ENCODE assay signal across 18 mouse cellular contexts in genomic region chr10:62544316-62544715, GRCm38 (mm10). TPM values are rescaled to one million over a fixed set of nuclear protein-coding genes. Genes with fewer than 3 reads are reported as not detected.
DNase-seq lines count a peak whose midpoint lies in the region; ATAC-seq lines count a peak whose summit lies in the region.
"Had no signal": no experiment of that assay in that cellular context is flagged by ENCODE, and none has a peak within 500 bp of the region (broad histone marks: within the 10 kb centered on the region; RNA-seq: fewer than 3 reads in every experiment).

No protein-coding gene starts in this region.

- no peak for ATAC-seq in liver, embryonic 12.5 days
- no peak for ATAC-seq in liver, embryonic 11.5 days (replicated peaks; ENCODE audit: low FRiP score)
- ATAC-seq: Patski had no signal

- H3K36me3 ChIP-seq in liver, embryonic 12.5 days, result no peaks in the 10 kb centered on the region
- H3K36me3 ChIP-seq in liver, embryonic 11.5 days (ENCODE audit: control insufficient read depth, insufficient read depth, low read length), result no peaks in the 10 kb centered on the region
- no peaks in the 10 kb centered on the region for H3K36me3 ChIP-seq in splenic B cell, adult 2 months (ENCODE audit: control insufficient read depth, insufficient read depth, low read length, poor library complexity, severe bottlenecking)
- H3K36me3 ChIP-seq: embryonic facial prominence, embryonic 15.5 days; neural tube, embryonic 15.5 days had no signal

- H3K27ac ChIP-seq in liver, embryonic 12.5 days, result peak overlapping the region; percentile 52; the same call in 1 of the 2 replicates
- H3K27ac ChIP-seq in liver, embryonic 11.5 days (ENCODE audit: low read depth, low read length), result no peak overlapping the region
- H3K27ac ChIP-seq: embryonic facial prominence, embryonic 15.5 days; hindbrain, embryonic 14.5 days; liver, embryonic 14.5 days; neural tube, embryonic 15.5 days had no signal

- DNase-seq in liver, embryonic 11.5 days (ENCODE audit: low spot score), result no peak
- peak; percentile 74 for DNase-seq in CD4-positive helper T cell, adult 2 months (ENCODE audit: low read depth, low spot score)
- DNase-seq in induced T-regulatory cell, adult 2 months (ENCODE audit: low read depth), result peak; percentile 84
- DNase-seq in splenic B cell, adult 2 months (ENCODE audit: low read depth, low spot score), result peak; percentile 68
- no peak for DNase-seq in embryo, embryonic 11 days
- no peak for DNase-seq in right cerebral cortex, postnatal 25 days
- DNase-seq in ovary, adult 18-20 months (ENCODE audit: low spot score), result no peak
- DNase-seq: cerebellum, adult 2 months; gastrocnemius, postnatal 36 days; kidney, adult 18-20 months; kidney, postnatal 4 days; right cerebral cortex, adult 18-20 months had no signal

- H3K4me2 ChIP-seq in liver, embryonic 12.5 days, result no peak overlapping the region
- no peak overlapping the region for H3K4me2 ChIP-seq in liver, embryonic 11.5 days
- H3K4me2 ChIP-seq: embryonic facial prominence, embryonic 15.5 days; hindbrain, embryonic 14.5 days; neural tube, embryonic 15.5 days had no signal

- H3K27me3 ChIP-seq in liver, embryonic 12.5 days (replicated peaks), result 0 out of 2 replicates have a peak, but pooled peaks cover 4% of the 10 kb centered on the region
- H3K27me3 ChIP-seq in liver, embryonic 11.5 days (replicated peaks; ENCODE audit: control insufficient read depth, insufficient read depth, low read length), result no peaks in the 10 kb centered on the region
- no peaks in the 10 kb centered on the region; the same call in none of the 2 replicates for H3K27me3 ChIP-seq in splenic B cell, adult 2 months (ENCODE audit: control insufficient read depth, insufficient read depth, low read length, poor library complexity, severe bottlenecking)
- H3K27me3 ChIP-seq: embryonic facial prominence, embryonic 15.5 days; neural tube, embryonic 15.5 days had no signal

- H3K9ac ChIP-seq in liver, embryonic 12.5 days, result no peak overlapping the region
- H3K9ac ChIP-seq in liver, embryonic 11.5 days (ENCODE audit: low read depth, low read length), result no peak overlapping the region
- H3K9ac ChIP-seq: embryonic facial prominence, embryonic 15.5 days; hindbrain, embryonic 14.5 days; liver, embryonic 14.5 days; neural tube, embryonic 15.5 days had no signal

- WGBS in liver, embryonic 12.5 days (ENCODE audit: insufficient replicate concordance), result 77% methylated on average over 4 of the region's 4 CpGs
- 83% methylated on average over 4 of the region's 4 CpGs for WGBS in liver, embryonic 11.5 days

- peaks cover 38% of the 10 kb centered on the region for H3K4me1 ChIP-seq in liver, embryonic 12.5 days
- H3K4me1 ChIP-seq in liver, embryonic 11.5 days (replicated peaks; ENCODE audit: control insufficient read depth, insufficient read depth, low read length), result peaks cover 14% of the 10 kb centered on the region
- H3K4me1 ChIP-seq: neural tube, embryonic 15.5 days had no signal

- no peaks in the 10 kb centered on the region for H3K9me3 ChIP-seq in liver, embryonic 12.5 days (replicated peaks)
- H3K9me3 ChIP-seq in liver, embryonic 11.5 days (ENCODE audit: control insufficient read depth, low read length), result no peaks in the 10 kb centered on the region
- H3K9me3 ChIP-seq: embryonic facial prominence, embryonic 15.5 days; neural tube, embryonic 15.5 days had no signal

- no peak overlapping the region for H3K4me3 ChIP-seq in liver, embryonic 12.5 days
- no peak overlapping the region for H3K4me3 ChIP-seq in liver, embryonic 11.5 days (ENCODE audit: low read depth, low read length)
- H3K4me3 ChIP-seq: embryonic facial prominence, embryonic 15.5 days; neural tube, embryonic 15.5 days had no signal

RNA-seq across cellular contexts. Expression of gene Srgn, which starts 17.1 kb away (rescaled TPM):
- polyA plus RNA-seq in liver, embryonic 12.5 days (2016; fragmentation: Nextera tagmentation; extraction: Ambion mirVana), result 54.4 and 57.7 TPM in 2 replicates
- 59.2 and 66.1 TPM in 2 replicates for polyA plus RNA-seq in liver, embryonic 11.5 days (2014; fragmentation: Nextera tagmentation; extraction: Ambion mirVana)
- polyA plus RNA-seq: Patski had no signal

RNA-seq across cellular contexts. Expression of gene Kif1bp, which starts 33.9 kb away (rescaled TPM):
- 20.0 and 21.1 TPM in 2 replicates for polyA plus RNA-seq in liver, embryonic 12.5 days (2016; fragmentation: Nextera tagmentation; extraction: Ambion mirVana)
- polyA plus RNA-seq in liver, embryonic 11.5 days (2014; fragmentation: Nextera tagmentation; extraction: Ambion mirVana), result 28.1 and 28.3 TPM in 2 replicates

RNA-seq across cellular contexts. Expression of gene Vps26a, which starts 57.7 kb away (rescaled TPM):
- polyA plus RNA-seq in liver, embryonic 12.5 days (2016; fragmentation: Nextera tagmentation; extraction: Ambion mirVana), result 59.8 and 59.9 TPM in 2 replicates
- 77.4 and 87.8 TPM in 2 replicates for polyA plus RNA-seq in liver, embryonic 11.5 days (2014; fragmentation: Nextera tagmentation; extraction: Ambion mirVana)

RNA-seq across cellular contexts. Expression of gene Ddx21, which starts 57.8 kb away (rescaled TPM):
- 38.3 and 40.6 TPM in 2 replicates for polyA plus RNA-seq in liver, embryonic 12.5 days (2016; fragmentation: Nextera tagmentation; extraction: Ambion mirVana)
- polyA plus RNA-seq in liver, embryonic 11.5 days (2014; fragmentation: Nextera tagmentation; extraction: Ambion mirVana), result 72.8 and 74.4 TPM in 2 replicates

Comparison
In these comparisons a context has a peak if more than half of its experiments do, and no peak if none do; other contexts are left out.
1. DNase-seq: peak in CD4-positive helper T cell, adult 2 months (single experiment), induced T-regulatory cell, adult 2 months (single experiment) and splenic B cell, adult 2 months (single experiment); none in liver, embryonic 11.5 days (single experiment), embryo, embryonic 11 days (single experiment), right cerebral cortex, postnatal 25 days (single experiment) and ovary, adult 18-20 months (single experiment).